ENCODE assay signal across 21 mouse cellular contexts in the genomic region with DNA sequence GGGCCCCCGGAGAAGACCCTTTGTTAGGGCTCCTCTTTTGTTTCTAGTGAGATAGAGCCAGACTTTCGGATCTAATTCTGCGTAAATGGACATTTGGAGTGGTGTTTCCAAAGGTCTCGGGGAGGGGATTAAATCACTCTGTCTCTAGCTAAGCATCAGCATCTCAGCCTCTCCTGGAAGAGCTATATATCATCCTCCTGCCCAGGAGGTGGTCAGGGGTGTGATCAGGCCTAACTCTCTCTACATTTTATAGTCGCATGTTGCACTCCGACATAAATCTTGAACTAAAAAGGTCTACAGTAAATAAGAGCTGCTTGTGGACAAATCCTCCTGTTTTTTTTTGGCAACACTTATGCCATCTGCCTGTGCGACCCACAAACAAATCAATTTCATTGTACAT.
DNase-seq lines count a peak whose midpoint lies in the region; ATAC-seq and TF ChIP-seq lines count a peak whose summit lies in the region.
"Had no signal": no experiment of that assay in that cellular context is flagged by ENCODE, and none has a peak within 500 bp of the region (broad histone marks: within the 10 kb centered on the region; RNA-seq: fewer than 3 reads in every experiment).

No protein-coding gene starts in this region.

- no peaks in the 10 kb centered on the region for H3K27me3 ChIP-seq in kidney, embryonic 15.5 days
- H3K27me3 ChIP-seq in kidney, adult 2 months (replicated peaks; ENCODE audit: control insufficient read depth, insufficient read depth, low read length), result no peaks in the 10 kb centered on the region
- no peaks in the 10 kb centered on the region for H3K27me3 ChIP-seq in midbrain, embryonic 11.5 days (ENCODE audit: control insufficient read depth, insufficient read depth, low read length)
- H3K27me3 ChIP-seq in midbrain, embryonic 15.5 days (replicated peaks), result no peaks in the 10 kb centered on the region
- H3K27me3 ChIP-seq: embryonic facial prominence, embryonic 13.5 days; embryonic facial prominence, embryonic 15.5 days; forebrain, embryonic 12.5 days had no signal

- ATAC-seq in kidney, embryonic 15.5 days (replicated peaks; ENCODE audit: low FRiP score), result peak; percentile 77
- no peak for ATAC-seq in midbrain, embryonic 11.5 days (ENCODE audit: low FRiP score)
- ATAC-seq in midbrain, embryonic 15.5 days (replicated peaks), result no peak
- ATAC-seq: forebrain, embryonic 14.5 days; forebrain, embryonic 16.5 days had no signal

- no peak overlapping the region for H3K4me3 ChIP-seq in kidney, embryonic 15.5 days (replicated peaks)
- H3K4me3 ChIP-seq in kidney, adult 2 months (ENCODE audit: insufficient read depth, low read depth, low read length), result no peak overlapping the region
- no peak overlapping the region for H3K4me3 ChIP-seq in midbrain, embryonic 11.5 days (ENCODE audit: low read depth, low read length)
- H3K4me3 ChIP-seq in midbrain, embryonic 15.5 days, result no peak overlapping the region
- H3K4me3 ChIP-seq: embryonic facial prominence, embryonic 13.5 days; embryonic facial prominence, embryonic 15.5 days; erythroblast, embryonic 14.5 days; forebrain, embryonic 10.5 days; forebrain, embryonic 12.5 days had no signal

- no peak overlapping the region for H3K27ac ChIP-seq in kidney, embryonic 15.5 days
- no peak overlapping the region for H3K27ac ChIP-seq in kidney, adult 2 months (ENCODE audit: insufficient read depth, low read depth, low read length)
- no peak overlapping the region for H3K27ac ChIP-seq in midbrain, embryonic 11.5 days (ENCODE audit: low read depth, low read length)
- no peak overlapping the region for H3K27ac ChIP-seq in midbrain, embryonic 15.5 days
- H3K27ac ChIP-seq: embryonic facial prominence, embryonic 13.5 days; embryonic facial prominence, embryonic 15.5 days; forebrain, embryonic 10.5 days; forebrain, embryonic 12.5 days had no signal

- no peaks in the 10 kb centered on the region for H3K9me3 ChIP-seq in kidney, embryonic 15.5 days (replicated peaks)
- no peaks in the 10 kb centered on the region for H3K9me3 ChIP-seq in midbrain, embryonic 11.5 days (ENCODE audit: control insufficient read depth, low read length)
- no peaks in the 10 kb centered on the region for H3K9me3 ChIP-seq in midbrain, embryonic 15.5 days
- H3K9me3 ChIP-seq: embryonic facial prominence, embryonic 13.5 days; embryonic facial prominence, embryonic 15.5 days; forebrain, embryonic 10.5 days; forebrain, embryonic 12.5 days had no signal

- WGBS in kidney, embryonic 15.5 days, result 32% methylated on average over 7 of the region's 7 CpGs
- 67% methylated on average over 7 of the region's 7 CpGs for WGBS in kidney, adult 2 months
- WGBS in midbrain, embryonic 11.5 days, result 74% methylated on average over 7 of the region's 7 CpGs
- WGBS in midbrain, embryonic 15.5 days, result 62% methylated on average over 7 of the region's 7 CpGs

- TF ChIP-seq POLR2A in kidney, adult 2 months (IDR thresholded peaks at IDR 0.05; ENCODE audit: low read depth, low read length), result no peak

- H3K4me1 ChIP-seq in kidney, embryonic 15.5 days, result peaks cover 31% of the 10 kb centered on the region
- H3K4me1 ChIP-seq in kidney, adult 2 months (ENCODE audit: control insufficient read depth, insufficient read depth, low read length), result no peaks in the 10 kb centered on the region
- H3K4me1 ChIP-seq in midbrain, embryonic 11.5 days (ENCODE audit: control insufficient read depth, insufficient read depth, low read length), result no peaks in the 10 kb centered on the region
- H3K4me1 ChIP-seq in midbrain, embryonic 15.5 days, result no peaks in the 10 kb centered on the region
- H3K4me1 ChIP-seq: embryonic facial prominence, embryonic 13.5 days; embryonic facial prominence, embryonic 15.5 days; forebrain, embryonic 12.5 days had no signal

- TF ChIP-seq CTCF in kidney, adult 2 months (conservative IDR thresholded peaks at IDR 0.05; ENCODE audit: insufficient read depth, insufficient read length, low read depth, low read length), result no peak

- H3K4me2 ChIP-seq in kidney, embryonic 15.5 days, result no peak overlapping the region
- no peak overlapping the region for H3K4me2 ChIP-seq in midbrain, embryonic 11.5 days
- H3K4me2 ChIP-seq in midbrain, embryonic 15.5 days, result no peak overlapping the region
- H3K4me2 ChIP-seq: embryonic facial prominence, embryonic 13.5 days; embryonic facial prominence, embryonic 15.5 days; forebrain, embryonic 12.5 days had no signal

- H3K36me3 ChIP-seq in kidney, embryonic 15.5 days, result no peaks in the 10 kb centered on the region
- no peaks in the 10 kb centered on the region for H3K36me3 ChIP-seq in kidney, adult 2 months (ENCODE audit: control insufficient read depth, insufficient read depth, low read length)
- no peaks in the 10 kb centered on the region for H3K36me3 ChIP-seq in midbrain, embryonic 11.5 days (ENCODE audit: control insufficient read depth, insufficient read depth, low read length)
- H3K36me3 ChIP-seq in midbrain, embryonic 15.5 days (replicated peaks), result no peaks in the 10 kb centered on the region
- H3K36me3 ChIP-seq: embryonic facial prominence, embryonic 13.5 days; embryonic facial prominence, embryonic 15.5 days; forebrain, embryonic 10.5 days; forebrain, embryonic 12.5 days had no signal

- DNase-seq in kidney, adult 2 months, result no peak
- DNase-seq in midbrain, embryonic 11.5 days (ENCODE audit: low spot score, missing footprints), result peak; percentile 78
- DNase-seq: adrenal gland, adult 2 months; adrenal gland, postnatal 10 days; adrenal gland, postnatal 25 days; cerebellum, adult 11 months; cerebellum, adult 18-20 months; cerebellum, adult 8-10 months; cerebellum, adult 9-11 months; cerebellum, postnatal 14 days; cerebellum, postnatal 36 days; embryo, embryonic 11 days had no signal

- H3K9ac ChIP-seq in kidney, embryonic 15.5 days, result no peak overlapping the region
- H3K9ac ChIP-seq in midbrain, embryonic 11.5 days (ENCODE audit: low read length), result no peak overlapping the region
- H3K9ac ChIP-seq in midbrain, embryonic 15.5 days, result no peak overlapping the region
- H3K9ac ChIP-seq: embryonic facial prominence, embryonic 13.5 days; embryonic facial prominence, embryonic 15.5 days; forebrain, embryonic 12.5 days had no signal
